Mouse (Mus musculus) liver, embryonic 12.5 days (tissue): ENCODE data around the gene Slfn1. TPM values are rescaled to one million over a fixed set of nuclear protein-coding genes. Genes with fewer than 3 reads are reported as not detected.

Experiments used
- ATAC-seq: fragments of 200-750 bp; cut with Nextera tagmentation; 2 replicates; pipeline ENCODE4 v1.8.0; 2017; ENCODE audit warnings: moderate number of reproducible peaks, mild to moderate bottlenecking, moderate library complexity
- H3K27ac ChIP-seq: fragments of 300-500 bp; sonication (generic); 2 replicates; pipeline ENCODE4 v1.5.1; 2016; ENCODE audit warnings: mild to moderate bottlenecking
- H3K27me3 ChIP-seq: fragments of 300-500 bp; sonication (generic); replicated peaks from 2 replicates; pipeline ENCODE4 v1.6.1; 2016; ENCODE audit warnings: mild to moderate bottlenecking, moderate library complexity
- H3K36me3 ChIP-seq: fragments of 300-500 bp; sonication (generic); 2 replicates; pipeline ENCODE4 v1.6.1; 2016; ENCODE audit warnings: mild to moderate bottlenecking, moderate library complexity
- H3K4me1 ChIP-seq: fragments of 300-500 bp; sonication (generic); 2 replicates; pipeline ENCODE4 v1.6.1; 2016
- H3K4me2 ChIP-seq: fragments of 300-500 bp; sonication (generic); 2 replicates; pipeline ENCODE4 v1.6.1; 2016; ENCODE audit warnings: mild to moderate bottlenecking, moderate library complexity
- H3K4me3 ChIP-seq: fragments of 300-500 bp; sonication (generic); 2 replicates; pipeline ENCODE4 v1.5.1; 2016; ENCODE audit warnings: mild to moderate bottlenecking, moderate library complexity
- H3K9ac ChIP-seq: fragments of 300-500 bp; sonication (generic); 2 replicates; pipeline ENCODE4 v1.6.1; 2016; ENCODE audit warnings: mild to moderate bottlenecking, moderate library complexity
- H3K9me3 ChIP-seq: fragments of 300-500 bp; sonication (generic); replicated peaks from 2 replicates; pipeline ENCODE4 v1.6.1; 2016; ENCODE audit warnings: mild to moderate bottlenecking, moderate library complexity
- WGBS: fragments of 180-500 bp; shearing (Covaris S2); methylation state at CpG from one replicate; pipeline ENCODE4 v1.1.7; 2016; ENCODE audit not compliant: insufficient replicate concordance; 5-methylcytosine and 5-hydroxymethylcytosine counted together
- polyA plus RNA-seq: library from polyadenylated mRNA; unstranded; fragments of >200 nt; fragmentation: Nextera tagmentation; extraction: Ambion mirVana; gene quantifications from 2 replicates; pipeline ENCODE4 v1.2.1, GENCODE M21; 2016

Gene Slfn1
- 0.08 and 0.13 TPM in 2 replicates for polyA plus RNA-seq

GRCm38 (mm10) chr11:83116597-83117227 lies at the start of gene Slfn1:
TSS of gene Slfn1 (plus strand) at chr11:83116849.
- no peak within 1 kb of the TSS for H3K9ac ChIP-seq
- no peak within 1 kb of the TSS for H3K27ac ChIP-seq
- no peaks in the 10 kb centered on the region for H3K9me3 ChIP-seq
- no peak within 1 kb of the TSS for H3K4me2 ChIP-seq
- WGBS: 62% methylated on average over 13 of the region's 13 CpGs
- no peaks in the 10 kb centered on the region for H3K36me3 ChIP-seq
- H3K4me3 ChIP-seq: no peak within 1 kb of the TSS
- ATAC-seq: no peak
- H3K4me1 ChIP-seq: no peaks in the 10 kb centered on the region
- no peaks in the 10 kb centered on the region for H3K27me3 ChIP-seq

GRCm38 (mm10) chr11:83067982-83068694 lies 48.5 kb upstream of the Slfn1 start:
- 57% methylated on average over 4 of the region's 4 CpGs for WGBS
- H3K9me3 ChIP-seq: no peaks in the 10 kb centered on the region
- ATAC-seq: no peak
- H3K4me1 ChIP-seq: no peaks in the 10 kb centered on the region
- no peak overlapping the region for H3K4me3 ChIP-seq
- H3K9ac ChIP-seq: no peak overlapping the region
- H3K36me3 ChIP-seq: no peaks in the 10 kb centered on the region
- H3K4me2 ChIP-seq: no peak overlapping the region
- H3K27me3 ChIP-seq: peaks cover 7% of the 10 kb centered on the region; the same call in 1 of the 2 replicates
- no peak overlapping the region for H3K27ac ChIP-seq

- Histone ChIP-seq H3K36me3 (no peaks in the 10 kb centered on the region), H3K27ac (no peak overlapping the region), H3K27me3 (no peaks in the 10 kb centered on the region; the same call in 1 of the 2 replicates), H3K9me3 (no peaks in the 10 kb centered on the region), H3K4me2 (no peak overlapping the region), H3K4me3 (no peak overlapping the region), H3K4me1 (no peaks in the 10 kb centered on the region), H3K9ac (no peak overlapping the region)
- 90% methylated on average over 15 of the region's 15 CpGs for WGBS
- no peak for ATAC-seq
Measured at GRCm38 (mm10) chr11:83070321-83070970, 46.2 kb upstream of the Slfn1 start.

- H3K9me3 ChIP-seq: no peaks in the 10 kb centered on the region
- H3K4me1 ChIP-seq: peaks cover 20% of the 10 kb centered on the region
- H3K4me2 ChIP-seq: no peak overlapping the region
- H3K36me3 ChIP-seq: no peaks in the 10 kb centered on the region
- H3K9ac ChIP-seq: no peak overlapping the region
- no peaks in the 10 kb centered on the region for H3K27me3 ChIP-seq
- no peak overlapping the region for H3K4me3 ChIP-seq
- H3K27ac ChIP-seq: peak overlapping the region; percentile 30; the same call in 1 of the 2 replicates
- WGBS: 5% methylated on average over 3 of the region's 3 CpGs
- no peak for ATAC-seq
Measured at GRCm38 (mm10) chr11:83077714-83078422, 38.8 kb upstream of the Slfn1 start.

GRCm38 (mm10) chr11:83078423-83079140 lies 38.1 kb upstream of the Slfn1 start:
- no peaks in the 10 kb centered on the region for H3K9me3 ChIP-seq
- H3K36me3 ChIP-seq: no peaks in the 10 kb centered on the region
- no peak for ATAC-seq
- H3K4me1 ChIP-seq: peaks cover 20% of the 10 kb centered on the region
- H3K4me3 ChIP-seq: no peak overlapping the region
- peak overlapping the region; percentile 30; the same call in 1 of the 2 replicates for H3K27ac ChIP-seq
- no peak overlapping the region for H3K4me2 ChIP-seq
- H3K9ac ChIP-seq: no peak overlapping the region
- WGBS: 49% methylated on average over 5 of the region's 5 CpGs
- no peaks in the 10 kb centered on the region for H3K27me3 ChIP-seq

- ATAC-seq: peak; percentile 44; the same call in 1 of the 2 replicates
- no peak overlapping the region for H3K9ac ChIP-seq
- no peak overlapping the region for H3K4me3 ChIP-seq
- no peak overlapping the region for H3K27ac ChIP-seq
- 15% methylated on average over 9 of the region's 9 CpGs for WGBS
- H3K4me1 ChIP-seq: peaks cover 20% of the 10 kb centered on the region
- H3K4me2 ChIP-seq: no peak overlapping the region
- H3K9me3 ChIP-seq: no peaks in the 10 kb centered on the region
- no peaks in the 10 kb centered on the region for H3K27me3 ChIP-seq
- no peaks in the 10 kb centered on the region for H3K36me3 ChIP-seq
Measured at GRCm38 (mm10) chr11:83079487-83080199, 37.0 kb upstream of the Slfn1 start.

- WGBS: 66% methylated on average over 7 of the region's 7 CpGs
- Histone ChIP-seq H3K4me1 (peaks cover 20% of the 10 kb centered on the region), H3K27me3 (no peaks in the 10 kb centered on the region), H3K9me3 (no peaks in the 10 kb centered on the region), H3K27ac (no peak overlapping the region), H3K4me2 (no peak overlapping the region), H3K36me3 (no peaks in the 10 kb centered on the region), H3K4me3 (no peak overlapping the region), H3K9ac (no peak overlapping the region)
- no peak for ATAC-seq
Measured at GRCm38 (mm10) chr11:83082741-83083473, 33.7 kb upstream of the Slfn1 start.

GRCm38 (mm10) chr11:83084161-83084560 lies 32.5 kb upstream of the Slfn1 start:
- ATAC-seq: no peak
- no peak overlapping the region for H3K27ac ChIP-seq
- no peaks in the 10 kb centered on the region for H3K27me3 ChIP-seq
- WGBS: 62% methylated on average over 2 of the region's 2 CpGs
- H3K4me2 ChIP-seq: no peak overlapping the region
- H3K4me1 ChIP-seq: peaks cover 9% of the 10 kb centered on the region
- no peak overlapping the region for H3K4me3 ChIP-seq
- no peaks in the 10 kb centered on the region for H3K36me3 ChIP-seq
- no peaks in the 10 kb centered on the region for H3K9me3 ChIP-seq
- no peak overlapping the region for H3K9ac ChIP-seq

- Histone ChIP-seq H3K27ac (no peak overlapping the region), H3K4me2 (no peak overlapping the region), H3K4me3 (no peak overlapping the region), H3K36me3 (no peaks in the 10 kb centered on the region), H3K9ac (no peak overlapping the region), H3K4me1 (peaks cover 3% of the 10 kb centered on the region; the same call in 1 of the 2 replicates), H3K27me3 (no peaks in the 10 kb centered on the region), H3K9me3 (no peaks in the 10 kb centered on the region)
- WGBS: 69% methylated on average over 10 of the region's 10 CpGs
- ATAC-seq: no peak
Measured at GRCm38 (mm10) chr11:83084761-83085160, 31.9 kb upstream of the Slfn1 start.

GRCm38 (mm10) chr11:83115138-83115537 lies 1.5 kb upstream of the Slfn1 start:
- Histone ChIP-seq H3K9ac (no peak overlapping the region), H3K27ac (no peak overlapping the region), H3K4me1 (no peaks in the 10 kb centered on the region), H3K9me3 (no peaks in the 10 kb centered on the region), H3K4me3 (no peak overlapping the region), H3K27me3 (no peaks in the 10 kb centered on the region), H3K36me3 (no peaks in the 10 kb centered on the region), H3K4me2 (no peak overlapping the region)
- 10% methylated on average over 2 of the region's 2 CpGs for WGBS
- ATAC-seq: no peak
